Mouse (Mus musculus) myocyte (in vitro differentiated cells): ENCODE measurements at regions not wholly inside any gene's neighbourhood (a gene's known extent, or its start where the extent isn't known, plus 50 kb on each side); places are given as distances from the start of the nearest gene placed in this dataset.

ENCODE experiments used
- H3K27me3 ChIP-seq: one replicate; pipeline ENCODE4 v1.6.1; 2011; ENCODE audit not compliant: control insufficient read depth, insufficient read depth, insufficient read length
- H3K36me3 ChIP-seq: one replicate; pipeline ENCODE4 v1.6.1; 2011; ENCODE audit not compliant: control insufficient read depth, insufficient read depth
- H3K4me2 ChIP-seq: one replicate; pipeline ENCODE4 v1.6.1; 2011; ENCODE audit warnings: low read depth, control low read depth
- H3K4me3 ChIP-seq: one replicate; pipeline ENCODE4 v1.5.1; 2011; ENCODE audit warnings: mild to moderate bottlenecking, control low read depth, moderate library complexity
- H3K79me2 ChIP-seq: one replicate; pipeline ENCODE4 v1.6.1; 2011; ENCODE audit not compliant: control insufficient read depth, insufficient read depth
- H3ac ChIP-seq: one replicate; pipeline ENCODE4 v1.6.1; 2011; ENCODE audit not compliant: control insufficient read depth, insufficient read length
- CEBPB ChIP-seq: IDR thresholded peaks from 2 replicates; pipeline ENCODE4 v1.6.1; 2011; ENCODE audit warnings: mild to moderate bottlenecking, moderate library complexity; ENCODE audit not compliant: poor library complexity, insufficient read depth, severe bottlenecking
- E2F4 ChIP-seq: IDR thresholded peaks from one replicate; pipeline ENCODE4 v1.6.1; 2011; ENCODE audit warnings: mild to moderate bottlenecking, control low read depth, moderate library complexity; ENCODE audit not compliant: insufficient read depth
- MAX ChIP-seq: IDR thresholded peaks from one replicate; pipeline ENCODE4 v1.6.1; 2011; ENCODE audit warnings: low read depth, mild to moderate bottlenecking, control low read depth
- MYOD1 ChIP-seq, 3 experiments: IDR thresholded peaks; one replicate each; pipeline ENCODE4 v1.6.1; 2011; ENCODE audit warnings: control low read depth in 2 of 3, low read depth in 2 of 3, mild to moderate bottlenecking in 2 of 3, moderate library complexity in 1 of 3; ENCODE audit not compliant: insufficient read length in 2 of 3, control insufficient read depth in 1 of 3
- MYOG ChIP-seq, 3 experiments: IDR thresholded peaks; one replicate each; pipeline ENCODE4 v1.6.1; 2011; ENCODE audit warnings: control low read depth in 2 of 3, low read depth in 2 of 3, mild to moderate bottlenecking in 2 of 3; ENCODE audit not compliant: insufficient read length in 2 of 3, control insufficient read depth in 1 of 3, insufficient read depth in 1 of 3
- POLR2A ChIP-seq: IDR thresholded peaks from one replicate; pipeline ENCODE4 v1.6.1; 2011; ENCODE audit warnings: low read depth, mild to moderate bottlenecking, control low read depth, moderate library complexity; ENCODE audit not compliant: insufficient read length
- POLR2AphosphoS2 ChIP-seq: IDR thresholded peaks from one replicate; pipeline ENCODE4 v1.6.1; 2011; ENCODE audit warnings: low read depth, control low read depth; ENCODE audit not compliant: insufficient read length
- REST ChIP-seq: IDR thresholded peaks from one replicate; pipeline ENCODE4 v1.6.1; 2011; ENCODE audit warnings: mild to moderate bottlenecking, control low read depth, moderate library complexity; ENCODE audit not compliant: insufficient read depth, insufficient read length
- SRF ChIP-seq: IDR thresholded peaks from one replicate; pipeline ENCODE4 v1.6.1; 2011; ENCODE audit warnings: low read depth; ENCODE audit not compliant: control insufficient read depth, insufficient read length
- TCF12 ChIP-seq: IDR thresholded peaks from one replicate; pipeline ENCODE4 v1.6.1; 2011; ENCODE audit warnings: mild to moderate bottlenecking, control low read depth; ENCODE audit not compliant: poor library complexity, insufficient read depth, severe bottlenecking
- TCF3 ChIP-seq: IDR thresholded peaks from one replicate; pipeline ENCODE4 v1.6.1; 2011; ENCODE audit warnings: low read depth, control low read depth; ENCODE audit not compliant: insufficient read length
- USF1 ChIP-seq: IDR thresholded peaks from one replicate; pipeline ENCODE4 v1.6.1; 2011; ENCODE audit warnings: low read depth, mild to moderate bottlenecking, control low read depth, moderate library complexity

GRCm38 (mm10) chr9:116388025-116388424 lies 212.9 kb upstream of the Tgfbr2 start:
- Histone ChIP-seq H3K27me3 (no peaks in the 10 kb centered on the region), H3K4me2 (no peak overlapping the region), H3K4me3 (no peak overlapping the region), H3K79me2 (no peaks in the 10 kb centered on the region), H3ac (no peak overlapping the region), H3K36me3 (no peaks in the 10 kb centered on the region)
- TF ChIP-seq MYOD1 (IDR thresholded peaks at IDR 0.05; ENCODE audit: control insufficient read depth in 1 of 3, insufficient read length in 2 of 3, low read depth in 2 of 3) (no peak), MAX (no peak), REST (no peak), TCF3 (no peak), MYOG (IDR thresholded peaks at IDR 0.05; ENCODE audit: control insufficient read depth in 1 of 3, insufficient read depth in 1 of 3, insufficient read length in 2 of 3, low read depth in 2 of 3) (no peak), POLR2AphosphoS2 (no peak), TCF12 (no peak)

- H3K4me2 ChIP-seq = peak overlapping the region; percentile 85
- H3K27me3 ChIP-seq = no peaks in the 10 kb centered on the region
- H3ac ChIP-seq = no peak overlapping the region
- H3K79me2 ChIP-seq = no peaks in the 10 kb centered on the region
- no peaks in the 10 kb centered on the region for H3K36me3 ChIP-seq
- H3K4me3 ChIP-seq = no peak overlapping the region
- TF ChIP-seq MYOD1 (IDR thresholded peaks at IDR 0.05; ENCODE audit: control insufficient read depth in 1 of 3, insufficient read length in 2 of 3, low read depth in 2 of 3) = peak in 1 of 3 experiments; percentile 3
- peak; percentile 26 for TF ChIP-seq POLR2A
- TF ChIP-seq REST = no peak
These were observed 209.3 kb upstream of the Tgfbr2 start for GRCm38 (mm10) chr9:116384176-116385076.

GRCm38 (mm10) chr9:116383411-116384101 lies 208.4 kb upstream of the Tgfbr2 start:
- no peaks in the 10 kb centered on the region for H3K36me3 ChIP-seq
- H3K27me3 ChIP-seq = no peaks in the 10 kb centered on the region
- peak overlapping the region; percentile 85 for H3K4me2 ChIP-seq
- no peak overlapping the region for H3ac ChIP-seq
- H3K79me2 ChIP-seq = no peaks in the 10 kb centered on the region
- TF ChIP-seq MYOD1 (IDR thresholded peaks at IDR 0.05; ENCODE audit: control insufficient read depth in 1 of 3, insufficient read length in 2 of 3, low read depth in 2 of 3) (peak in 2 of 3 experiments; percentile 64 to 83), POLR2AphosphoS2 (no peak), CEBPB (peak; percentile 38; the same call in 1 of the 2 replicates), TCF3 (peak; percentile 34), TCF12 (peak; percentile 88), POLR2A (peak; percentile 35), USF1 (no peak), MYOG (IDR thresholded peaks at IDR 0.05; ENCODE audit: control insufficient read depth in 1 of 3, insufficient read depth in 1 of 3, insufficient read length in 2 of 3, low read depth in 2 of 3) (peak in 1 of 3 experiments; percentile 72)
- H3K4me3 ChIP-seq = no peak overlapping the region

GRCm38 (mm10) chr9:116377706-116378105 lies 202.5 kb upstream of the Tgfbr2 start:
- H3K79me2 ChIP-seq = no peaks in the 10 kb centered on the region
- no peaks in the 10 kb centered on the region for H3K27me3 ChIP-seq
- H3K4me2 ChIP-seq = no peak overlapping the region
- H3K36me3 ChIP-seq = no peaks in the 10 kb centered on the region
- H3ac ChIP-seq = no peak overlapping the region
- TF ChIP-seq USF1 (no peak), TCF12 (no peak), POLR2A (no peak), MYOG (IDR thresholded peaks at IDR 0.05; ENCODE audit: control insufficient read depth in 1 of 3, insufficient read depth in 1 of 3, insufficient read length in 2 of 3, low read depth in 2 of 3) (no peak), TCF3 (no peak), CEBPB (no peak), REST (no peak), E2F4 (no peak), SRF (no peak), MYOD1 (IDR thresholded peaks at IDR 0.05; ENCODE audit: control insufficient read depth in 1 of 3, insufficient read length in 2 of 3, low read depth in 2 of 3) (no peak), MAX (no peak), POLR2AphosphoS2 (no peak)
- no peak overlapping the region for H3K4me3 ChIP-seq
